Comparison of ENCODE assay signal across 17 mouse cellular contexts in genomic region chrX:12373670-12374069, GRCm38 (mm10).
DNase-seq lines count a peak whose midpoint lies in the region; ATAC-seq lines count a peak whose summit lies in the region.
"Had no signal": no experiment of that assay in that cellular context is flagged by ENCODE, and none has a peak within 500 bp of the region (broad histone marks: within the 10 kb centered on the region; RNA-seq: fewer than 3 reads in every experiment).

No protein-coding gene starts in this region.

- H3K36me3 ChIP-seq in forebrain, embryonic 13.5 days (ENCODE audit: poor library complexity, severe bottlenecking), result no peaks in the 10 kb centered on the region
- no peaks in the 10 kb centered on the region for H3K36me3 ChIP-seq in forebrain, embryonic 10.5 days (replicated peaks)
- no peaks in the 10 kb centered on the region for H3K36me3 ChIP-seq in forebrain, embryonic 16.5 days (ENCODE audit: control insufficient read depth, insufficient read depth)
- no peaks in the 10 kb centered on the region for H3K36me3 ChIP-seq in stomach, embryonic 16.5 days (ENCODE audit: control insufficient read depth, insufficient read depth, low read length)
- H3K36me3 ChIP-seq: hindbrain, embryonic 12.5 days; limb, embryonic 13.5 days had no signal

- no peak overlapping the region for H3K4me2 ChIP-seq in forebrain, embryonic 13.5 days
- no peak overlapping the region for H3K4me2 ChIP-seq in forebrain, embryonic 16.5 days (ENCODE audit: low read length)
- no peak overlapping the region for H3K4me2 ChIP-seq in stomach, embryonic 16.5 days (ENCODE audit: low read depth, low read length)
- H3K4me2 ChIP-seq: hindbrain, embryonic 12.5 days; limb, embryonic 13.5 days had no signal

- WGBS in forebrain, embryonic 13.5 days, result 69% methylated on average over 6 of the region's 6 CpGs
- WGBS in forebrain, embryonic 10.5 days, result 76% methylated on average over 6 of the region's 6 CpGs
- 74% methylated on average over 6 of the region's 6 CpGs for WGBS in forebrain, embryonic 16.5 days
- WGBS in stomach, embryonic 16.5 days, result 58% methylated on average over 6 of the region's 6 CpGs

- ATAC-seq in forebrain, embryonic 13.5 days, result 0 out of 2 replicates have a peak, but pooled peaks have one; percentile 24
- ATAC-seq in forebrain, embryonic 16.5 days, result 0 out of 2 replicates have a peak, but pooled peaks have one; percentile 52
- ATAC-seq in stomach, embryonic 16.5 days (ENCODE audit: insufficient read depth, low FRiP score), result peak; percentile 71; the same call in 1 of the 2 replicates

- H3K27me3 ChIP-seq in forebrain, embryonic 13.5 days, result no peaks in the 10 kb centered on the region
- H3K27me3 ChIP-seq in forebrain, embryonic 10.5 days (ENCODE audit: poor library complexity, severe bottlenecking), result peaks cover 96% of the 10 kb centered on the region
- no peaks in the 10 kb centered on the region; the same call in 1 of the 2 replicates for H3K27me3 ChIP-seq in forebrain, embryonic 16.5 days (replicated peaks; ENCODE audit: control insufficient read depth, insufficient read depth, low read length)
- H3K27me3 ChIP-seq in stomach, embryonic 16.5 days (ENCODE audit: control insufficient read depth, insufficient read depth, low read length), result no peaks in the 10 kb centered on the region; the same call in none of the 2 replicates

- no peak overlapping the region for H3K9ac ChIP-seq in forebrain, embryonic 13.5 days
- no peak overlapping the region for H3K9ac ChIP-seq in forebrain, embryonic 16.5 days (replicated peaks; ENCODE audit: low read depth, low read length)
- H3K9ac ChIP-seq in stomach, embryonic 16.5 days (ENCODE audit: low read length), result no peak overlapping the region
- H3K9ac ChIP-seq: hindbrain, embryonic 12.5 days; limb, embryonic 13.5 days; liver, embryonic 14.5 days had no signal

- DNase-seq in forebrain, embryonic 10.5 days (ENCODE audit: extremely low spot score, low spot score), result no peak
- peak; percentile 4 for DNase-seq in lung, postnatal 10 days
- DNase-seq in lung, adult 18-20 months, result no peak
- DNase-seq in cerebellum, postnatal 14 days, result no peak
- DNase-seq in adrenal gland, postnatal 25 days, result no peak
- DNase-seq: adrenal gland, postnatal 14 days; cerebellum, adult 8-10 months; embryo, embryonic 11 days; gastrocnemius, postnatal 14 days; kidney, postnatal 14 days; thymus, postnatal 4 days had no signal

- H3K4me3 ChIP-seq in forebrain, embryonic 13.5 days, result no peak overlapping the region
- H3K4me3 ChIP-seq in forebrain, embryonic 10.5 days, result no peak overlapping the region
- H3K4me3 ChIP-seq in forebrain, embryonic 16.5 days (replicated peaks; ENCODE audit: low read length), result no peak overlapping the region
- no peak overlapping the region for H3K4me3 ChIP-seq in stomach, embryonic 16.5 days (replicated peaks; ENCODE audit: low read length)
- H3K4me3 ChIP-seq: hindbrain, embryonic 12.5 days; limb, embryonic 13.5 days had no signal

- no peaks in the 10 kb centered on the region for H3K4me1 ChIP-seq in forebrain, embryonic 13.5 days
- H3K4me1 ChIP-seq in forebrain, embryonic 10.5 days, result no peaks in the 10 kb centered on the region
- H3K4me1 ChIP-seq in forebrain, embryonic 16.5 days (replicated peaks; ENCODE audit: control insufficient read depth, insufficient read depth, low read length), result no peaks in the 10 kb centered on the region
- no peaks in the 10 kb centered on the region for H3K4me1 ChIP-seq in stomach, embryonic 16.5 days (ENCODE audit: control insufficient read depth, insufficient read depth, low read length)
- H3K4me1 ChIP-seq: hindbrain, embryonic 12.5 days; limb, embryonic 13.5 days had no signal

- H3K9me3 ChIP-seq in forebrain, embryonic 13.5 days (replicated peaks), result no peaks in the 10 kb centered on the region
- H3K9me3 ChIP-seq in forebrain, embryonic 10.5 days, result no peaks in the 10 kb centered on the region
- no peaks in the 10 kb centered on the region for H3K9me3 ChIP-seq in forebrain, embryonic 16.5 days (ENCODE audit: control insufficient read depth, low read length)
- H3K9me3 ChIP-seq in stomach, embryonic 16.5 days (replicated peaks; ENCODE audit: control insufficient read depth, low read length), result no peaks in the 10 kb centered on the region
- H3K9me3 ChIP-seq: hindbrain, embryonic 12.5 days; limb, embryonic 13.5 days had no signal

- no peak overlapping the region for H3K27ac ChIP-seq in forebrain, embryonic 13.5 days
- no peak overlapping the region for H3K27ac ChIP-seq in forebrain, embryonic 10.5 days
- H3K27ac ChIP-seq in forebrain, embryonic 16.5 days (ENCODE audit: low read length), result no peak overlapping the region
- no peak overlapping the region for H3K27ac ChIP-seq in stomach, embryonic 16.5 days (ENCODE audit: low read length)
- H3K27ac ChIP-seq: hindbrain, embryonic 12.5 days; limb, embryonic 13.5 days; liver, embryonic 14.5 days had no signal
